Mouse (Mus musculus) olfactory bulb, adult 2 months (tissue): Measurements from ENCODE around the gene Usp48. TPM values are rescaled to one million over a fixed set of nuclear protein-coding genes. Genes with fewer than 3 reads are reported as not detected.

Experiments
- H3K27ac ChIP-seq: fragments of 200-500 bp; 2 replicates; pipeline ENCODE4 v1.5.1; 2012; ENCODE audit warnings: low read depth, low read length; ENCODE audit not compliant: insufficient read depth
- H3K4me1 ChIP-seq: fragments of 200-500 bp; 2 replicates; pipeline ENCODE4 v1.6.1; 2012; ENCODE audit warnings: low read length; ENCODE audit not compliant: control insufficient read depth, insufficient read depth
- H3K4me3 ChIP-seq: fragments of 200-500 bp; 2 replicates; pipeline ENCODE4 v1.5.1; 2012; ENCODE audit warnings: mild to moderate bottlenecking, low read depth, low read length, moderate library complexity; ENCODE audit not compliant: insufficient read depth
- CTCF ChIP-seq: fragments of 200-500 bp; IDR thresholded peaks from 2 replicates; pipeline ENCODE4 v1.5.1; 2012; ENCODE audit warnings: low read depth, mild to moderate bottlenecking, low read length, moderate library complexity; ENCODE audit not compliant: insufficient read depth
- POLR2A ChIP-seq: fragments of 200-500 bp; IDR thresholded peaks from 2 replicates; pipeline ENCODE4 v1.6.1; 2012; ENCODE audit warnings: mild to moderate bottlenecking, low read depth, low read length, moderate library complexity; ENCODE audit not compliant: insufficient read depth
- WGBS: fragments of 180-500 bp; shearing (Covaris S2); methylation state at CpG from one replicate; pipeline ENCODE4 v1.1.7; 2018; 5-methylcytosine and 5-hydroxymethylcytosine counted together
- polyA plus RNA-seq: library from polyadenylated mRNA; stranded (reverse); fragments of >200 nt; gene quantifications from 2 replicates; pipeline ENCODE4 v1.2.4, GENCODE M21; 2012; ENCODE audit warnings: low replicate concordance; ENCODE audit not compliant: missing spikeins, insufficient read depth, insufficient read length

Usp48 gene
- 198 TPM in 1 of 2 replicates, not detected in the other for polyA plus RNA-seq

DNA sequence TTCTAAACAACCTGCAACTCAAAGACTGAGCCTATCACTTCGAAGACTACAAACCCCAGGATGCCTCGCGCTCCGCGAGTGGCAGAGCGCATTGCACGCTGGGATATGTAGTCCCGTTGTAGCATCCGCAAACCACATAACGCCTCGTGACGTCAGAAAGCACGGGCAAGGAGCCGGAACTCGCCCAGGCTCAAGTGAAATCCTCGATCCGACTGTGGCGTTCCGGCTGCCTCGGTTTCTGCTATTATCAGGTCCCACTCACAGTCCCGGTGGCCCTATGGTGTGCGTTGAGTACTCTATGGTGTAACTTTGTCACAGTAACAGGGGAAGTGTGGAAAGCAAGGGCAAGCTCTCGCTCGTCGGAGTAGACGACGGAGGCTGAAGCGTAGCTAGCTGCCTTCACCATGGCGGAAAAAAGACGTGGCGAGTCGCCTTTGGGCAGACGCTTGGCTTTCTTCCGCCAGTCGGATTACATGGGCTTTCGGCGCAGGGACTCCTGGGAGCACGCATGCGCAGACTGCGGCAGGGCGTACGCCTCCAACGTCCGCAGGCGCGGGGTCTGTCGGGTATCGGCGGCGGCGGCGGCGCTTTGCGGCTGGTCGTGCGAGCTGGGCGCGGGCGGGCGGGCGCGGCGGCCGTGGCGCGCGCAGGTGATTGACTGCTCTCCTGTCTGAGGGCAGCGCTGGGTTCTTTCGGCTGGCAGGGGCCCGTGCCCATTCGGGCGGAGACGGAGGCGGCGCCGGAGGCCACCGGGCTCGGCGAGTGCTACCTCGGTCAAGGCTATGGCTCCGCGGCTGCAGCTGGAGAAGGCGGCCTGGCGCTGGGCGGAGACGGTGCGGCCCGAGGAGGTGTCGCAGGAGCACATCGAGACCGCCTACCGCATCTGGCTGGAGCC, at the start of gene Usp48:
Gene Usp48, plus strand, starts transcription at position 155 of the 895 bp plus-strand sequence.
- Histone ChIP-seq H3K4me1 (peaks cover 8% of the 10 kb centered on the region; the same call in 1 of the 2 replicates), H3K27ac (peak within 1 kb of the TSS; percentile 99), H3K4me3 (peak within 1 kb of the TSS; percentile 72)
- TF ChIP-seq POLR2A (peak; percentile 86; the same call in 1 of the 2 replicates), CTCF (no peak)
- under 1% methylated on average over 89 of the region's 92 CpGs for WGBS

DNA sequence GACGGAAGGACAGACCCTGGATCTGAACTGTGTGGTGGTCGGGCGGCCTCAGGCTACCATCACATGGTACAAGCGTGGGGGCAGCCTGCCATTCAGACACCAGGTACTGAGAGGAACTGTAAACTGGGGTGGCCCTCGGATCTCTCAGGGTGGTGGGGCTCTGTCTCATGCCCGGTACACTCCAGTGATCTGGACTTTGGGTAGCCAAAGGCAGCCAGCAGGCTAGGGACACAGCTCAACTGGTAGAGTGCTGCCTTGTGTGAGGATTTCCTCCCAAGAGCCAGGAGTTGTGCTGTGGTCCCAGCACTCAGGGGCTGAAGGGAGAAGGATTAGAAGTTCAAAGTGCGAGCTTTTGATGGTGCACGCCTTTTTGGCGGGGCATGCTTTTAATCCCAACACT, 48.0 kb upstream of the Usp48 start:
- TF ChIP-seq POLR2A (no peak), CTCF (no peak)

DNA sequence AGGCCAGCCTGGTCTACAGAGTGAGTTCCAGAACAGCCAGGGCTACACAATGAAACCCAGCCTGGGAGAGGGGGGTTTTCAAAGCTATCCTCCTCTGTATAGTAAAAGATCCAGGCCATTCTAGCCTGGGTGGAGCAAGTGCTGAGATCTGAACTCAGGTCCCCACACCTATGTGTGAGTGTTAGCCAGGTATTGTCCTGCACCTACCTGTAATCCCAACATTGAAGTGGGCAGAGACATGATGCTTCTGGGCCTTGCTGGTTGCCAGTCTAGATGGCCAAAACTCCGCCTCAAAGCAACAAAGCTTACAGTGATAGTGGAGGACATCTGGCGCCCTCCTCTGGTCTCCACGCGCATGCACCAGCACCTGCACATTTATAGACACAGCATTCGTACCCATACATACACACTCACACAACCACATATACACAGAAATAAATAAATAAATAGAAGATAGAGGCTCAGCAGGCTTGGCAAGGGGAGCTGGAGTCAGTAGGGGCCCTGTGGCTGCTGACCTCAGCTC, 47.5 kb upstream of the Usp48 start:
- H3K27ac ChIP-seq = no peak overlapping the region
- 85% methylated on average over 5 of the region's 5 CpGs for WGBS
- no peak for TF ChIP-seq CTCF
- no peak for TF ChIP-seq POLR2A
- peaks cover 8% of the 10 kb centered on the region for H3K4me1 ChIP-seq
- H3K4me3 ChIP-seq = no peak overlapping the region

More for the DNA sequence above, 48.0 kb upstream of the Usp48 start:
- WGBS = 96% methylated on average over 9 of the region's 9 CpGs
- Histone ChIP-seq H3K4me1 (peaks cover 5% of the 10 kb centered on the region), H3K27ac (no peak overlapping the region), H3K4me3 (no peak overlapping the region)

DNA sequence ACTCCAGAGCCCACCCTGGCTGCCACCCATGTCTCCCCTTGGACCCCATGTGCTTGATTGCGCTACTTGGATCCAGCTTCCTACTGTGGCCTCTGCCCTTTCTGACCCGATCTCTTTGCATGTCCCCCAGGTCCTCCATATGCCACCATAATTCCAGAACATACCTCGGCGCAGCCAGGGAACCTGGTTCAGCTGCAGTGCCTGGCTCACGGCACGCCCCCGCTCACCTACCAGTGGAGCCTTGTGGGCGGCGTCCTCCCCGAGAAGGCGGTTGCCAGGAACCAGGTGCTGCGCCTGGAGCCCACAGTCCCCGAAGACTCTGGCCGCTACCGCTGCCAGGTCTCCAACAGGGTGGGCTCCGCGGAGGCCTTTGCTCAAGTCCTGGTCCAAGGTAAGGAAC, 40.1 kb upstream of the Usp48 start:
- 97% methylated on average over 17 of the region's 17 CpGs for WGBS
- Histone ChIP-seq H3K4me1 (peaks cover 8% of the 10 kb centered on the region), H3K27ac (no peak overlapping the region), H3K4me3 (no peak overlapping the region)
- TF ChIP-seq POLR2A (no peak), CTCF (no peak)

DNA sequence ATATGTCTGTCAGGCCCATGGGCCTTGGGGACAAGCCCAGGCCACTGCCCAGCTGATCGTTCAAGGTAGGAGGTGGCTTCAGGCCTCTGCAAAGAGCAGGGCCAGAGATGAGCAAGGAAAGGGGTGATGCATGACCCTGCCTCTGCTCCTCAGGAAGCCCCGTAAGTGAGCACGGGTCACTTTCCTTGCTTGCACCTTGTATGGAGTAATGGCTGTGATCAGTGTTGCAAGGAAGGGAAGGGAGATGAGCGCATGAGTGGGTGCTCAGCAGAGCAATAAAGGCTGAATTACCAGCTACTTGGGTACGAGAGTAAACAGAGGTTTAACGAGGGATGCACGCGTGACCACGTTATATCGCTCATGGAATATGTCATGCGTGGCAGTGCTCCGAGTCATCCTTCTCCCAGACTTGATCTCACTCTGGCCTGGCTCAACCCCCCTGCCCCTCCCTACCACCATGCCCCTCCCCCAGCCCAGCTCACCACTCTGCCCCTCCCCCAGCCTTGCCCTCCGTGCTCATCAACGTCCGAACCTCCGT, 36.8 kb upstream of the Usp48 start:
- H3K4me3 ChIP-seq = no peak overlapping the region
- 85% methylated on average over 16 of the region's 16 CpGs for WGBS
- H3K27ac ChIP-seq = no peak overlapping the region
- TF ChIP-seq CTCF (no peak), POLR2A (no peak)
- no peaks in the 10 kb centered on the region for H3K4me1 ChIP-seq

DNA sequence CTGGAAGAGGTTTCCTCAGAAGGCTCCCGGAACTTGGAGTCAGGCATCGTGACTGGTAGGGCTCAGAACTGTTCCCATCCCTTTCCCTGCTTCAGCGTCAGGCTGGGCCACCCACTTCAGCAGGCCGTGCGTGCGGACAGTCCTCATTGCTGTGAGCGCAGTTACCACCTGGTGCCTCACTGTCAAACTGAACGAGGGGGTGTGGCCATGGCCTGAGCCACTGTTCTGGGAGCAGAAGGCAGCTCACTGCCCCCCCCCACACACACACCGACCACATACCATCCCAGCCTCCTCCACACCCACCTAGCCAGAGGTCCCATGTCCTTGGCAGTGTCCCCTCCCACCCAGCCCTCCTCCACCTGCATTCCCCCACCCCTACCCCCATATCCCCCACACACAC, 23.7 kb upstream of the Usp48 start:
- Histone ChIP-seq H3K27ac (no peak overlapping the region), H3K4me3 (no peak overlapping the region), H3K4me1 (no peaks in the 10 kb centered on the region)
- TF ChIP-seq CTCF (no peak), POLR2A (no peak)
- 83% methylated on average over 9 of the region's 9 CpGs for WGBS

DNA sequence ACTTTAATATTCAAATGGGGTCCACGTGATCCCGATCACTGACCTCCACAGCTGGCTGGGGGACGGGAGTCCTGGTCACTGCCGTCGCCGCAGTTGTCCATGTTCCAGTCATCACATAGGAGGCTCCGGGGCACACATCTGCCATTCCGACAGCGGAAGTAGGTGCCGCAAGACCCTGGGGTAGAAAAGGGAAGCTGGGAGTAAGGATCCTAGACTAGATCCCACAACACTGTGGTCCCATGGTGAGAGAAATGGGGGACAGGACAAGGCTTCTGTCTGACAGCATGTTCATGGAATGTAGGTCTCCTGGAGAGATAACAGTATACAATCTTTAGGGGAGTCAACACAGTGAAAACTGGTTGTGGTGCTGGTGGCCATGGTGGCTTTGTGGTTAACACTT, 19.1 kb upstream of the Usp48 start, which contains the start of gene Ldlrad2:
Gene Ldlrad2, minus strand, starts transcription at position 101 of the 400 bp plus-strand sequence.
- TF ChIP-seq CTCF (no peak), POLR2A (no peak)
- Histone ChIP-seq H3K4me3 (no peak within 1 kb of the TSS), H3K4me1 (peaks cover 6% of the 10 kb centered on the region), H3K27ac (no peak within 1 kb of the TSS)
- WGBS = 91% methylated on average over 10 of the region's 10 CpGs

DNA sequence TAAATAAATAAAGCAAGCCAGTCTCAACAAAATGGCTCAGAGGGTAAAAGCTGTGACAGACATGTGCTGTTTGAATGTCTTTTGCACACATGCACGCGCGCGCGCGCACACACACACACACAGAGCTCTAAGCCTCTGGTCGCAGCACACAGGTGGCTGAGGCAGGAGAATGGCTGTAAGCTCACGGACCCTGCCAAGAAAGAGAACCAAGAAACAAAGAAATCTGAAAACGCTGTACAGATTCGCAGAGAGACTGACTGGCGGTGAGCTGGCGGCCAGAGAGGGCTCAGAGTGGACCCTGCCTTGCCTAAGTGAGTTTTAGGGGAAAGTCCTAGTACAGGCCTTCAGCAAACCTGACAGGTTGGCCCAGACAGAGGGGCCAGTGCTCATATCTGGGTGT, 16.1 kb upstream of the Usp48 start:
- H3K4me1 ChIP-seq = peaks cover 11% of the 10 kb centered on the region
- TF ChIP-seq CTCF = no peak
- no peak for TF ChIP-seq POLR2A
- no peak overlapping the region for H3K4me3 ChIP-seq
- H3K27ac ChIP-seq = no peak overlapping the region
- WGBS = 96% methylated on average over 12 of the region's 12 CpGs
